Mouse (Mus musculus): ENCODE measurements around the gene Amz1.

Amz1 gene

DNA sequence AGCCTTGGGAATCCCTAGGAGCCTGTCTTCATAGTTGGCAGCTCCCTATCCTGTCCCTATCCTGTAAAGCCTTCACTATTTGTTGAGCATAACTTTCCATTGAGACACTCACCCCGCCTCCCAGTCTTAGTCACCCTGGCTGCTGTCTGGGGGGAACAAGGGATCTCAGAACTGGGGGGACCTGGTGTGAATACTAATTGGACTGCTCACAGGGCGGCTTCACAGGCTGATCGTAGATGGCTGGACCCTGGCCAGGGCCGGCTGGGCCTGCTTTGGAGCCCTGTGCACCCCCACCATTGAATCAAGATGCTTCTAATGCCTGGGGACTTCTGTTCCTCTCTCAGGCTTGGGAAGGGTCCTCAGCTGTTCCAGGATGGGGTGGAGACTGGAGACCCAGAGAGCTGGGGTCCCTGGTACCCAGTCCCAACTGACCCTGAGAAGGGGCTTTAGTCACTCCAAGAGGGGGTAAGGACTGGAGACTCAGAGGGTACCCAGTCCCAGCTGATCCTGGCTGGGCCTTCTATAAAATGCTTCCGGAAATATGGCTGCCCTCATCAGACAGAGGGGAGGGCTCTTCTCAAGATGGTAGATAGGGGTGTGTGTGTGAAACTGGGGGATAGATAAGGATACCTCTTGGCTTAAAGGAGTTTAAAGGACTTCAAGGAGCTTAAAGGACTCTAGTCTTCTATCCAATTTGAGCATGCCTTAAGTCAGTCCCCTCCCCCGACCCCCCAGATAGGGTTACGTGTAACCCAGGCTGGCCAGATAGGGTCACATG, 2.3 kb downstream of the Amz1 start:
- no peak for DNase-seq

DNA sequence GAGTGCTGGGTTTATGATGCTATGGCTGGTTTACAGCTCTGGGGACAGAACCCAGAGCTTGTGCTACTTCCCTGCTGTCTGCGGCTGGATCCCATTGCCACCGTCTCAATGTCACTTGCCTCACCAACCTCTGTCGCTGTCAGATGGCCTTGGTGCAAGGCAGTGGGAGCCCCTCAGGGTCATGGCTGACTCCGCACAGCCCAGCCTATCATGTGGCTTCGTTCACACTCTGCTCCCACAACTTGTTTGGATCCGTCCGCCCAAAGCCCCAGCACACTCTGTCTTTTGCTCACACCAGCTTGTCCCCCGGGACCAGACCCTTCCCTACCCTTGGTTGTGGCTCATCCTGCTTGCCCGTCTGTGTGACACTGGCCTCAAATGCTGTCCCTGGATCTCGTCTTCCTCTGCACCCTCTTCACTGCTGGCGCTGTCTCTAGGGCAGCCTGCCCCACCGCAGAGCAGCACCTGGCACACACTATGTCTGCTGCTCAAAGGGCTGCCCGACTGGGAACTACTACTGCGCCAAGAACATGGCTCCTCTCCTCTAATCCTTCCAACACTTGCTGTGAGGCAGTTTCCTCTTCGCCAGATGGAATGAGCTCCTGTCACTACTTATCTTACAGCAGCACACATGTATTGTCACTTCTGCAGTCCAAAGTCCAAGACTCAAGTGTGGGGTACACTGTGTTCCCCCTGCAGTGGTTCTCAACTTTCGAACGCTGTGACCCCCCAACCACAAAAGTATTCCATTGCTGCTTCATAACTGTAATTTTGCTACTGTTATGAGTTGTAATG, 3.2 kb downstream of the Amz1 start:
- DNase-seq = no peak

DNA sequence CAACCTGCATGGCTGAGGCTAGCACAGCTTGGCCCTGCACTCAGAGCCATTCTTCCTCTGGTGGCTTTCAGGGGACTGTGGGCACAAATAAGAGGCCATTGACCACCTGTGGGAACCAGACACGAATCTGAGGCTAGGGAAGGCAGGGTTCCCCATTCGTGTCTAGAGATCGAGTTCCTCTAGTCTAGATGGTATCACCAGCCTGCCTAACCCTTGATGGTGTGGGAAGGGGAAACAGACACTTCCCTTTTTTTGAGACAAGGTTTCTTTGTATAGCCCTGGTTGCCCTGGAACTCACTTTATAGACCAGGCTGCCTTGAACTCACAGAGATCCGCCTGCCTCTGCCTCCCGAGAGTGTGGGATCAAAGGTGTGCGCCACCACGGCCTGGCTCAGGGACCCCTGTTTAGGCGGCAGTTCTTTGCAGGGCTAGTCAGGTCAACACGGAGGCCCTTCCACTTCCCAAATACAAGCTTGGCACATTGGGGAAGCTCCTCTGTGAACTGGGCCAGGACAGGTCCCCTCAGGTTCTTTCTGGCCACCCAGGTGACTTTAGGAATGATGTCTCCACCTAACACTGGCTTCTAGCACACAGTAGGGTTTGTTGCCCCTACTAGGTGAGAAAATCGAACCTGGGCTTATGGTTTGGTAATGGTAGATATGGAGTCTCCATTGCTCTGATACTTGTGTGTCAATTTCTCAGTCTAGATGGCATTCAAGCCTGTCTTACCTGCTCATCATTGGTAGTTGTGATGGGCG, 7.3 kb downstream of the Amz1 start:
- DNase-seq = no peak

DNA sequence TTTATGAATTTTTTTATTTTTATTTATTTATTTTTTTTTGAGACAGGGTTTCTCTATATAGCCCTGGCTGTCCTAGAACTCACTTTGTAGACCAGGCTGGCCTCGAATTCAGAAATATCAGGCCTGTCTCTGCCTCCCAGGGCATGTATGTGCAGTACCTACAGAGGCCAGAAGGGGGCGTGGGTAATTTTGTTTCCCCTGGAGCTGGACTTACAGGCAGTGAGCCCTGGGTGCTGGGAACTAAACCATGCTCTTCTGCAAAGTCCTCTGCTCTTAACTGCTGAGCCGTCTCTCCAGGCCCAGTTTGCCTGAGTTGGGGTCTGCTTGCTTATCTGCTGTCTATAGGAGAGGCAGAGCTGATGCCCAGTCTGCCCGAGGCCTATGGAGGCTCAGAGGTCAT, 8.3 kb downstream of the Amz1 start:
- no peak for DNase-seq

DNA sequence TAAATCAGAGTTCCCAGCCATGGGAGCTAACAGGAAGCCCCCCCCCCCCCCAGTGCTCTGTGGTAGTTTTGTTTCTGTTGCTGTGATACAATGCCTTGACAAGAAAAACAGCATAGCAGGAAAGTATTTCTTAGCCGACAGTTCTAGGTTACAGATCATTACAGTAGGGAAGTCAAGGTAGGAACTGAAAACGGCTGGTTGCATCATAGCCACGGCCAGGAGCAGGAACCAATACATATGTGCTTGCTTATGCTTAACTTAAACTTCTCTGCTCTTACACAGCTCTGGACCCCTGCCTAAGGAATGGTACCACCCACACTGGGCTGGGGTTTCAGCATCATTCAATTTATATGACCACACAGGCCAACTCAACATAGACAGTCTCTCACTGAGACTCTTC, 9.4 kb downstream of the Amz1 start:
- no peak for DNase-seq

DNA sequence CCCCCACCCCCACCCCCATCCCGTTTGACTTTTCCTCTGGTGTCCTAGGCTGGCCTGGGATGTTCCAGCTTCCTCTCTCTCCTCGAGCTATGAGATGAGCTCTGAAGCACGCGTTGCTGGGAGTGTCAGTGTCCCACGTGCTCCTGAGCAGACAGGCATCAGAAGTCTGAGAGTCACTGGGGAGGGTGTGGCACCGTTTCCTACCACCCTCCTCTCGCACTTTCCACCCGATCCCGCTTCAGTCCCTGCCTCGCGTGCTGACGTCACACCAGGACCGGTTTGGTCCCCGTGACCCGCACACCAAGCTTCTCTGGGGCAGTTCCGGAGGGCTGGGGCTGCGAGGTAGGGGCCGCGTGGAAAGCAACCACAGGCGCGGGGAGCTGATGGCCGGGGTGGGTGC, 11.4 kb downstream of the Amz1 start:
- no peak for DNase-seq

DNA sequence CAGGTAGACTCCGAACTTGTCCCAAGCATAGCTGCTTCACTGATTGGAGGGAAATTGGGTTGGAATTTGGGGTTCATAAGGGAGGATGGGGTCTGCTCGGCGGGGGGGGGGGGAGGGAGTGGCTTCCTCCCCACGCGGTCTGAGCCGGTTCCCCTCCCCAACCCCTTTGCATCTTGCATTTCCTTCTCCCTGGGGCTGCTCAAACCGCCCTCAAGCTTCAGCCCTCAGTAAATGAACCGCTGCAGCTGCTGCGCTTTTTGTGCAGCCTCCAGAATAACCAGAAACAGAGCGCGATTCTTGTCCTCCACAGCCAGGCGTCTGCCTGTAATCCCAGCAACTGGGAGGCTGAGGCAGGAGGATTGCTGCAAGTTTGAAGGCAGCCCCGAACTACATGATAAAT, 12.2 kb downstream of the Amz1 start:
- DNase-seq = no peak

DNA sequence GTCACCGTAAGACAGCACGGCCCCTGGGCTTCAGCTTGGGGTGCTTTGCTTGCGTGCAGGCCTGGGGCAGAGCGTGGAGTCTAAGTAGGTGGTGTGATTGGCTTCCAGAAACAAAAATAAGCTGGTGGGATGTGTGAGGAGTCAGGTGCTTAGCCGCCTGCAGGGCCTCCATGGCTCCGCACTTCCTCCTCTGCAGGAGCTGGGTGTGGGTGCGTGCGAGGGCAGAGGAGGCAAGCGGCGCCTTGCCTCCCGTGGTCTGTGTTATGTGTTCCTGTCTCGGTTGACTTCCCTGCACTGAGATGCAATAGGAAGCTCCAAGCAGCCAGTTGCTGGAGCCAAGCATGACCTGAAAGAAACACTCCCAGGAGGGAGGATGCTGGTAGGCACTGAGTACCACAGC, 15.9 kb downstream of the Amz1 start:
- DNase-seq = peak; percentile 42

DNA sequence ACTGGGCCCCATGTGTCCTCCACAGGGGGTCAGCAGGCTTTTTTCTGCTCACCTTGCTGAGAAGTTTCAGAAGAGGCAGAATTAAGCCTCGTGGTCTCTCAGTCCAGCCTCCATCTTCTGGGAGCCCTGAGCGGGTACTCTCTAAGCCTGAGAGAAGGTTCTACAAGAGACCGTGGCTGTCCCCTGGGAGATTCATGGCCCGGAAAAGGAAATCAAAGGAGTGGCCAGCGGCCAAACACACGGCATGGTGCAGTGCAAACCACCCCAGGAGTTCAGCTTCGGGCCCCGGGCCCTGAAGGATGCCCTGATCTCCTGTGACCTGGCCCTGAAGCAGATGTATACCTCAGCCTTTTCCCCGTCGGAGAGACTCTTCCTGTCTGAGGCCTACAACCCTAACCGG, 17.1 kb downstream of the Amz1 start:
- DNase-seq = peak; percentile 44

DNA sequence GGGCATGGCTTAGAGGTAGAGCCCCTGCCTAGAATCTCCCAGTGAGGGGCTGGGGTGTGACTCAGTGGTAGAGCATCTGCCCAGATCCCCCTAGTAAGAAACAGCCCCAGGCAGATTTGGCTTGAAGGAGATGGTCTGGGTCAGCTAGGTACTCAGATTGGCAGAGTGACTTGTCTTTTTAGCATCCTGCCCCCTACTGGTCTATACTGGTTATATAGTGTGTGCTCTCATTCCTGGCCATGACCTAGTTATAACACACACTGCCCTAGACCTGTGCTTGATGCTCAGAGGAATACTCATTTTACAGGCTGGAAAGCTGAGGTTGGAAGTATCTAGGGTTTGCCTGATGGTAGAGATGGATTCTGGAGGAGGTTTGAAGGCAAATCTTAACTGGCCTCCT, 17.9 kb downstream of the Amz1 start:
- no peak for DNase-seq

DNA sequence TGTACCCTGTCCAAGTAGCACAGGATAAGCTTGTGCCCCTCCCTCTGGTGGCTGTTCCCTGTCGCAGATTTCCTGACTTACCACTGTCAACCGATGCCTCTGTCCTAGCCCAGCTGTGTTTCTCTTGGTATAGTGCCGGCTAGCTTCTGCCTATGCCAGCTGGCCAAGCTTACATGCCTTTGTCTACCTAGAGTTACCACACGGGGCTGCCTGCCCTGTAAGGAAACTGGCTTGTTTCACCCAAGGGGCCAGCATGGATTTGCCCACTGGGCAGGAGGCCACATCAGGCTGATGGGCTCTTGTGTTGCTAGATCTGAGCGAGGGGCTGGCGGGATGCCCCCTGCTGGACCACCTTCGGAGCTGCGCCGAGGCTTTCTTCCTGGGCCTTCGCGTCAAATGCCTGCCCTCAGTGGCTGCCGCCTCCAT, 19.8 kb downstream of the Amz1 start:
- DNase-seq = no peak

DNA sequence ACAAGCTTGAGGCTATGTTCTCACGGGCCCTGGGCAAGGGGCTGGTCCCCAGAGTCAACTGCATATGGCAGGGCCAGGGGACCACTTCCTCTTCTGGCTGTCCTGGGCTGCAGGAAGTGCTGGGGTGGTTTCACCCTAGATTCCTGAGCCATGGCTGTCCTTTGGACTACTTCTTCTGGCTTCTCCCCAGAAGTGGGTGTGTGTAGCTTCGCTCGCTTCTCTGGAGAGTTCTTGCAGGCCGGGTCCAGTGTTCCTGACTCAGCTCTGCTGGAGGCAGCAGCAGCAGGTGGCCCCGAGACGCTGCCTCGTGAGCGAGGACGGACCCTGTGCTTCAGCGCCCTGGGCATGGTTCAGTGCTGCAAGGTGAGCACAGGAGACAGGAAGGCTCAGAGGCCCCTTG, 24.5 kb downstream of the Amz1 start:
- peak; percentile 93 for DNase-seq

DNA sequence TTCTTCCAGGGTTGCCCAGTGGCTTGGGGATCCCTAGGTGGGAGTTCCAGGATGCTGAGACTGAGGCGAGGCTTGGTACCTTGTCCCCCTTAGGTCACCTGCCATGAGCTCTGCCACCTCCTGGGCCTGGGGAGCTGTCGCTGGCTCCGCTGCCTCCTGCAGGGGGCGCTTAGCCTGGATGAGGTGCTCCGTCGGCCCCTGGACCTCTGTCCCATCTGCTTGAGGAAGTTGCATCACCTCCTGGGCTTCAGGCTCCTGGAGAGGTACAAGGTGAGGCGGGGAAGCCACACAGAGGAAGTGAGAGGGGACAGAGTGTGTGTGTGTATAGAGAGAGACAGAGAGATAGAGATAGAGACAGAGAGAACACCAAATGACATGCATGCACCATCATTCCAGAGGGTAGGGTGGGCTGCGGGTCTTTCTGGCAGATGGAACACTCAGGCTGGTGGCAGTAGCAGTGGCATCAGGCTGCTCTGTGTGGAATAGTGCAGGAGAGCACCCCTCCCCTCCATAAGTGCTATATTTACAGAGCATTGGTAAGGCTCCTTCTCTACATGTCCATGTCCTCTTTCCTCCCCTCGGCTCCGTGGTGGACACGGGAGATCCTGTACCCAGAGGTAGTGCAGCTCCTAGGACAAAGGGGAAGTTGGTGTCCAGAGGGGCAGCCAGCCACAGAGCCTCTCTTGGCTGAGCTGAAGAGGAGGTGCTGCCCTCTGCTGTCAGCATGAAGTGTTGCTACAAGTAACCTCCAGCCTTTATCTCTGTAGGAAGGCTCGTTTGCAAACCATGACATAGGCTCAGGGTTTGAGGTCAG, 25.3 kb downstream of the Amz1 start:
- DNase-seq = peak; percentile 84

DNA sequence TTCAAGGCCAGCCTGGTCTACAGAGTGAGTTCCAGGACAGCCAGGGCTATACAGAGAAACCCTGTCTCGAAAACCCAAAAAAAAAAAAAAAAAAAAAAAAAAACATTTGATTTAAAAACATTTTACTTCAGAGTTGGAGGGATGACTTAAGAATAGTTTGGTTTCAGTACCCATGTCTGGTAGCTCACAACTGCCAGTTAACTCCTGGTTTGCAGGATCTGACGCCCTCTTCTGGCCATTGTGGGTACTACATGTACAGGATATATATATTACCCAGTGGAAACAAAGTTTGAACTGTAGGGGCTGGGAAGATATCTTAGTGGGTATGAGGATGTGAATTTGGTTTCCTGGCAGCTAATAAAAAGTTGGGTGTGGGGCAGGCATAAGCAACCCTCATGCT, 27.0 kb downstream of the Amz1 start:
- peak; percentile 63 for DNase-seq

DNA sequence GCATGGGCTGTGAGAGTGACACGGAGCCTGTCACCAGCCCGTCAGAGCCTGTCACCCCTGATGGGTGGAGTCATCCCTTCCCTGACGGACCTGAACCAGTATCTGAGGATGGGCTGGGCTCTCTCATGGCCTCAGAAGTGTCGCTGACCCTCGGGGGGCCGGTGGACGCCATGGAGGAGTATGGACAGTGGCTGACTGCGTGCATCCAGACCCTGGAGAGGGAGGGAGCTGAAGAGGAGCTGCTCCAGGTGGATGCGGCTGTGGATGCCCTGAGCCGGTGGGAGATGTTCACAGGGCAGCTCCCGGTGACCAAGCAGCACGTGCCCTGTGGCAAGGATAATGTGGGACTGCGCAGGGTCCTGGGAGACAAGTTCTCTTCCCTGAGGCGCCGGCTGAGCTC, 28.1 kb downstream of the Amz1 start:
- no peak for DNase-seq

DNA sequence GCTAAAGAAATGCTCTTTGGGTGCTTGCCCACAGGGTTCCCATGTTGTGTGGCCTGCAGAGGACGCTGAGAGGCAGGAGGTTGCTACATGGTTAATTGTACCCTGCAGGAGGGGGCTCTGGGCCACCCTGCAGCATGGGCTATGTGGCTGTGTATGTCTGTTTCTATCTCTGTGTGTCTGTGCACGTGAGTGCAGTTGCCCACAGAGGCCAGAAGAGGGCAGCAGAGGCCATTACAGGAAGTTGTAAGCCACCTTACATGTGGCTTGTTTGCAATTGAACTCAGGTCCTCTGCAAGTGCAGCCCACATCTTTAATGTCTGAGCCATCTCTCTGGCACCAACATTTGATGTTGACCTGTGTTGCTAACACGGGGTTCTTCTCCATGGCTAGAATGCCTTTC, 28.7 kb downstream of the Amz1 start:
- no peak for DNase-seq

DNA sequence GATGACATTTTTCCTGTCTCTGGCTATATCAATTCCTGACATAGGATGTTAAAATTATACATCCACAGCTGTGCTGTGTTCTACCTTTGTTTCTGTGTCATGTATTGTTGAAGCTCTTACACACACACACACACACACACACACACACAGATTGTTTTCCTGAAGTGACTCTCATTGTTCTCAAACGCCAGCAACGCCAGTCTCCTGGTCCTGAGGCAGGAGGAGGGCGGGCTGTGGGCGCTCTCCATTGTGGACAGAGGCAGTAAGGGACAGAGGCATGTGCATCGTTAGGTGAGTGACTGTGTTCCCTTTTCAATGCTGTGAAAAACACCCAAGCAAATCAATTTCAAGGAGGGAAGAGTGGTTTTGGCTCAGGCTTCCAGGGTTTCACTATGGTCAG, 29.3 kb downstream of the Amz1 start:
- DNase-seq = no peak

DNA sequence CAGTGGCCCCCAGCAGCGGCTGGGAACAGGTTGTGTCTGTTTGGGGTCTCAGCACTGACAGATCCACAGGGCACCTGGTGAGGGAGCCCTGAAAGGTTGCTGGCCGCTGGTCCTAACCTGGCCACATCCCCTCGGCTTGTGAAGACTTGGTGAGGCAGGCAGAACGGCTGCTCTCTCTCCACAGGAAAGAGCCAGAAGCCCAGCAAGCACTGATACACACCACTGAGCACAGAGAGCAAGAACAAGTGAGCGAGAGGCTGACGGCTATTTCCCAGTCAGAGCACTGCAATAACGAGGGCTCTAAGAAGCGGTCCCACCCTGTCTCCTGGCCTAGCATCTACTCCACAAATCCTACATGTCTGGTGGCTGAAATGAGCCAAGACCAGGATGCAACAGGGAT, 34.9 kb downstream of the Amz1 start:
- DNase-seq = no peak

DNA sequence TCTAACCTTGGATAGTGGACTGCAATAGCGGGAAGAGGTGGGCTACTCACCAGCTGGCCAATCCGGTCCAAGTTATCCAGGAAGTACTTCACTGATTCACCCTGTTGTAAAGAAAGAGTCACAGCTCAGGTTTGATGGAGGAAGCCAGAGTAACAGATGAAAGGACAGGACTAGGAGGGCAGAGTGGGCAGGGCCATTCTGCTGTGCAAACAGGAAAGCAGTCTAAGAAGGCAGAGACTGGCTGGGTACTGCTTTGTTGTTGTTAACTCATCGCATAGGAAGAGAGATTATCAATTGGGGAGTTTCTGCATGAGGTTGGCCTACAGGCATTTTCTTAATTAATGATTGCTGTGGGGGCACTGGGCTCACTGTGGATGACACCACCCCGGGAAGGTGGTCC, 38.6 kb downstream of the Amz1 start:
- no peak for DNase-seq

DNA sequence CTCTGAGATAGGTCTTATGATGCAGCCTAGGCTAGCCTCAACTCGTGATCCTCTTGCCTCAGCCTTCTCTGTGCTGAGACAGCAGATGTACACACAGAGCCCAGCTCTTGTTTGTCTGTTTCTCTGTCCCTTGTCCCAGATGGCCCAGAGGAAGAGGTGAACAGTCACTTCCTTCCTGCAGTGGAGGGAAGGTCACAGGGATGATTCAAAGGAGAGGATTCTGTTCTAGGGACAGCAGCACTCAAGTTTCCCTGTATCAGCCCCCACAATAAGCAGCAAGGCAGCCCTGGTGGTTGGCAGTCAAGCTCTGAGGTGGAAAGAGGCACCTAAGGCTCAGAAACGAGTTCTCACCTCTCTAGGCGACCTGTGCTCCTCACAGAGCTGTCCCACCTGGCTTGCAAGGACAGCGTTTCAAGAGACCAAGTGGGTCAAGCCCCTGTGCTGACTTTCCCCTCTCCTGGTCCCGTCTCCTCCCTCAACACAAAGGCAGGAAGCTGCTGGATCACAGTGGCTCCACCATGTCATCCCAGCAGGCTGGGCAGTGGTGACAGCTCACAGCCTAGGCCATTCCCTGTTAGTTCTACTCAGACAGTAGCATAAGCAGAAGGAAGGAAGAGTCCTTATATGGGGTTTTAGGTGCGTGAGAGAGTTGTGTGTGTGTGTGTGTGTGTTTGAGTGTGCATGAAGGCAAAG, 41.1 kb downstream of the Amz1 start:
- peak; percentile 42 for DNase-seq

DNA sequence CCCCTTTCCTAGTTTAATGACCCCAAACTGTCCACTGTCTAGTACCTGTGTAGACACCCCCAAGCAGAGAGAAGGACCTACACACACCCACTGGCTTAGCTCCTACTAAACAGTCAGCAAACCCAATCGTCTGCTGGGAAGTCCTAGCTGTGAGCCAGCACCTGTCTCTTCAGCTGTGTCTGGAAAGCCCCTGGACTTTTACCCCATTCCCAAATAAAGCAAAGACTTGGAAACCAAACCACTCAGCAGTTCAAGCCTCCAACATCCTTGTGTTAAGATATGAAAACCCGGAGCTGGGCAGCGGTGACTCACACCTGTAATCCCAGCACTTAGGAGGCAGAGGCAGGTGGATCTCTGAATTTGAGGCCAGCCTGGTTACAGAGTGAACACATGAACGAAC, 42.6 kb downstream of the Amz1 start:
- DNase-seq = peak; percentile 38

DNA sequence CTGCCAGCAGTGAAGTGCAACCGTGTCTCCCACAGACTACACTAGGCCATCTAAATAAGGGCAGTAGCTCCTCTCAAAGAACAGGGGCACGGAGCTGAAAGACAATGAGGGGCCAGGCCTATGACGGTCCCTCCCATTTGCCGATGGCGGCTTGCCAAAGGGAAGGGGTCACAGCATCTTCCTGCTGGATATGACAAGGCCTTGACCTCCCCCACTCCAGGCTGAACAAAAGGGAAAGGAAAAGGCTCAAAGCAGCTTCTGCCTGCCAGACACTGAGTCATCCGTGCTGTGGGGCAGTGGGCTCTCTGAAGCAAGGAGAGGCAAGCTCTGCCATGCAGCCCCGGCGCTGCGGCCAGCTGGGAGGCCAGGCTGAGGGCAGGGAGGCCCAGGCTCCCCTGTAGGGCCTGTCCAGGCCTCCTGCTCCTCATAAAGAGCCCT, 43.8 kb downstream of the Amz1 start:
- peak; percentile 89 for DNase-seq
